In genomic region chr8:122906463-122907021, GRCm38 (mm10) we compare ENCODE assay signal across 8 mouse cellular contexts. TPM values are rescaled to one million over a fixed set of nuclear protein-coding genes. Genes with fewer than 3 reads are reported as not detected.
A peak's percentile ranks its signal among the peaks of the same experiment; 100 is the strongest.
DNase-seq lines count a peak whose midpoint lies in the region; ATAC-seq lines count a peak whose summit lies in the region.

No protein-coding gene starts in this region.

- H3K36me3 ChIP-seq in hindbrain, embryonic 16.5 days (ENCODE audit: control insufficient read depth, insufficient read depth, low read length), result 0 out of 2 replicates have a peak, but pooled peaks cover 4% of the 10 kb centered on the region

- peak; percentile 84 for DNase-seq in T-cell, adult 2 months (ENCODE audit: low spot score)
- peak; percentile 78 to 93 for DNase-seq in cerebellum, postnatal 36 days
- peak; percentile 95 for DNase-seq in gastrocnemius, adult 18-20 months (ENCODE audit: low spot score)
- DNase-seq in left cerebral cortex, adult 18-20 months (ENCODE audit: low spot score in 2 of 2), result peak; percentile 91 to 93
- peak; percentile 93 to 94 for DNase-seq in right cerebral cortex, adult 2 months (ENCODE audit: low spot score in 2 of 2)
- peak; percentile 97 for DNase-seq in urinary bladder, postnatal 14 days (ENCODE audit: low spot score)

- no peak overlapping the region for H3K9ac ChIP-seq in hindbrain, embryonic 16.5 days (ENCODE audit: low read depth, low read length)

- no peak overlapping the region for H3K4me3 ChIP-seq in hindbrain, embryonic 16.5 days (ENCODE audit: low read length)

- H3K27me3 ChIP-seq in hindbrain, embryonic 16.5 days (replicated peaks; ENCODE audit: control insufficient read depth, insufficient read depth, low read length), result no peaks in the 10 kb centered on the region

- no peaks in the 10 kb centered on the region for H3K9me3 ChIP-seq in hindbrain, embryonic 16.5 days (ENCODE audit: control insufficient read depth, low read length)

- WGBS in hindbrain, embryonic 16.5 days, result 41% methylated on average over 6 of the region's 6 CpGs

- peak; percentile 90 for ATAC-seq in hindbrain, embryonic 16.5 days
- peak; percentile 90 for ATAC-seq in megakaryocyte, adult 5-6 weeks (ENCODE audit: poor library complexity, severe bottlenecking)

- H3K4me1 ChIP-seq in hindbrain, embryonic 16.5 days (ENCODE audit: control insufficient read depth, insufficient read depth, low read depth, low read length), result peaks cover 2% of the 10 kb centered on the region

- no peak overlapping the region for H3K27ac ChIP-seq in hindbrain, embryonic 16.5 days (ENCODE audit: low read depth, low read length)

- H3K4me2 ChIP-seq in hindbrain, embryonic 16.5 days (ENCODE audit: low read length), result no peak overlapping the region

RNA-seq across cellular contexts. Expression of gene Cdh15, which starts 58.8 kb away (rescaled TPM):
- 10 to 100 TPM; 16.2 to 20.5 TPM for total RNA-seq in gastrocnemius, adult 18-20 months (2021)
- polyA plus RNA-seq in hindbrain, embryonic 16.5 days (2015; fragmentation: Nextera tagmentation; extraction: Ambion mirVana), result 2.3 and 2.9 TPM in 2 replicates
- under 1 TPM; 0.63 to 0.79 TPM for total RNA-seq in left cerebral cortex, adult 18-20 months (2021)
- not detected in 2 replicates for total RNA-seq in megakaryocyte, adult 5-6 weeks (2015)
- not detected in 2 replicates for total RNA-seq in megakaryocyte, adult 5-6 weeks (2017)

Comparison
In these comparisons a context has a peak if more than half of its experiments do, and no peak if none do; other contexts are left out.
1. RNA of gene Cdh15, which starts 58.8 kb away (total RNA-seq): 16.2 to 20.5 TPM in gastrocnemius, adult 18-20 months; 0.63 to 0.79 TPM in left cerebral cortex, adult 18-20 months and not detected in megakaryocyte, adult 5-6 weeks; every median in the first group is over 4 times any median in the second.
2. Peak in every context shown above with its lines, with median percentiles within 50 percentile points of each other: DNase-seq.